Mouse (Mus musculus) telencephalon, adult 2 months (tissue): ENCODE measurements around the gene Cemip2.
A peak's percentile ranks its signal among the peaks of the same experiment; 100 is the strongest.
"Not testable (repeated sequence)": the region's sequence is repeated elsewhere in the genome, so short reads cannot be mapped to it uniquely, and the experiment has no call there.

Experiments used
- DNase-seq: peaks from one replicate; pipeline ENCODE4 v3.0.0-alpha.2; 2011; ENCODE audit warnings: low read depth, low spot score

The Cemip2 gene

DNA sequence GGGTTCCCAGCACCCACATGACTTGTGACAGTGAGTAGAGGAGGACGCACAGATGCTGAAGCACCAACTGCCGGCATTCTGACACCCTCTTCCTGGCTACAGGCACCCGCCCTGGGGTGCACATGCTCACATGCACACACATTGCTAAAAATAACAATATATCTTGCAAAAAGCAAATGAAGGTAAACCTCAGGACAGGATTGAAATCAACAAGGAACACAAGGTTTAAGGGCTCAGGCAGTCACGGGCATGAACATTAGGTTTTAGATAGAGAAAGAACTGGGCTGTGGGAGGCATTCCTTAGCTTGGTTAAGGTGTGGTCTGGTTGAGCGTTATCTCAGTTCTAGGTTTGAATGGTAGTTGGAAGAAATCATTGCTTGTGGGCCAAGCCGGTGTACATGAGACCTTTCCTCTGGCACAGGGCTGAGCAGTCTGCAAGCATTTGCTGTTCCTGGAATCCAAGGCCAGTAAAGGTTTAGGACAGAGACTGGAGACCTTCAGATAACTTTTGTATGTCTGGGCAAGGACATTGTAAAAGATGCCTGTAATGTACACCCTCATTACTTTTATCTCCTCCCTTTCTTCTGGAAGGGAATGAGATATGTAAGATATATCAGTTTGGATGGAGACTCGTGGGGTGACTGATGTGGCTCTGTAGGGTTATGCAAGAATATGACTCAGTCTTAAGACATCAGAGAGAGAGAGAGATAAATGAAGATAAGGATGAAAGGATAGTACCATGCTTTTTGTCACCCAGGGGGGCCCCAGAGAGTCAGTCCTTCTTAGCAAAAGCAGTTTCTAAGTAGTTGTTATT is 87.3 kb downstream of the Cemip2 start:
- DNase-seq, result no peak

DNA sequence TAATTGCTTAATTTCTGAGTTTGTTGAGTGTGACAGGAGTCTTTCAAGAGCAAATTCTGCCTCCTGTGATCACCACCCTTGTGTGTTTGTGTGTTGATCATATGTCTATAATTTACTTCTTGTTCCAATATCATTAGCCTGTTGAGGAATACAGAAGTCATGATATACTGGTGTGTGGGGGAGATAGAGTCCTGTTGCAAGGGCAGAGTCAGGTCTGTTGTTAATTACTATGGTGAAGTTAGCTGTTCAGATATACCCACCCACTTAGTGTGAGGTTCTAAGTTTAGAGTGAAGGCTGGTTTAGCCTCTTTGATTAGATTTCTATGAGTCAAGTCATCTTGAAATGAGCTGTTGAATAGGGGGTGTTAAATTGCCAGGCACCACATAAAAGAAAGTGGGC is 88.0 kb downstream of the Cemip2 start:
- DNase-seq, result no peak

DNA sequence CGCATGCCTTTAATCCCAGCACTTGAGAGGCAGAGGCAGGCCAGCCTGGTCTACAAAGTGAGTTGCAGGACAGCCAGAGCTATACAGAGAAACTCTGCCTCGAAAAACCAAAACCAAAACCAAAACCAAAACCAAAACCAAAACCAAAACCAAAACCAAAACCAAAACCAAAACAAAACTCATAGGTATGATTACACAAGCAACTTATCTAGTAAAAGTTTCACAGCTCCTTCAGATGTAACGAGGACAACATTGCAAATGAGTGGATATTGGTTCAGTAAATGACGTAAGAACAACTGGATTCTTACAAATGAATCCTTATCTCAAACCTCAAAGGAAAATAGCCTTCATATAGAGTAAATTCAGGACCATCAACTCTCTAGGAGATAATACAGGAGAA is 88.6 kb downstream of the Cemip2 start:
- not testable (repeated sequence) for DNase-seq

DNA sequence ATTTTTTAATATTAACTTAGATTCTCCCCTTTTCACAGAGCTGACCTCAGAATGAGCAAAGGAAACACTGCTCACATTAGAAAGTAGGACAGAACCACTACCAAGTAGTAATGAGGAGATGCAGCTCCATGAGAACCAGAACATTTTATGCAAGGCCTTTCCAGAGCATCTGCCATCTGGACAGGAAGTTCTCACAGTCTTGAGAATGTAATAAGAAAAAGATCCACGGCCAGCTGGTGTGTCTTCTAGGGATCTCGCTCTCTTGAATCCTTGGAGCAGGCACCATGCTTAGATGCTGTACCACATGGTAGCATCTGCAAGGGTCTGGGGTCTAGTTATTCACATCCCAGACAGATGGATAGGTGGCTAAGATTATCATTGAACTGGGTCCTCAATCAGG is 90.3 kb downstream of the Cemip2 start:
- peak; percentile 29 for DNase-seq

DNA sequence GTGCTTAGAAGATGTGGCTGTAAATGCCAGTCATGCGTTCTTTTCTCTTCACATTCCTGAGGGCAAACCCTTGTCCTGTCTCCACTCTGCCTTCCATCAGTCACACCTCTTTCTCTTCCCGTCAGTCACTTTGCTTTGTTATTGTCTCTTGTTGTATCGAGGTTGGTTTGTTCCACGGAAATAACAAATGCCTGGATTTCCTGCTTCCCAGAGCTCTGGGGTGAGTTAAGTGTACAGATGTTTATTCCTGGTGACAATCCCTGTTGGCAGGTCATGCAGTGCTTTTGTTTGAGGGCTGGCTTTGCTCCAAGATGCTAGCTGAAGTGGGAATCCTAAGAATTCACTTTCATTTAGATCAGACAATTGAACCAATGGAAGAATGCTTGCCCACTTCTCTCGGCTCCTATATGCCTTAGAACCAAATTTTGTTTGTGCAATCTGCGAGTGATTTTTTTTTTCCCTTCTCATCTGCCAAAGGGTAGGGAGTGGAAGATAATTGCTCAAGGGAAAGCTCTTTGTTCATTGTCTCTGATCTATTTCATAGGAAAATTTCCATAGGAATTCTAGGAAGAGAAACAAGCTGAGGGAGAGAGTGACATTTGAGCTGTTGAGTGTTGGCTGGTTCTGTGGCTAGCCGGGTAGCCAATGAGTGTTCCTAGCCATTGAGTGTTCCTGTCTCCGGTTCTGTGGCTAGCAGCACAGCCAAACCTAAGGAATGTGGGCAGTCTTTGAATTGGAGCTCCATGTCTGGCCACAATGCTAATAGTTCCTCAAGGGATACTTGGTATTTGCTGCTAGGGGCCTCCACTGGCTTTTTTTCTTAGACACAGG is 104.2 kb downstream of the Cemip2 start:
- DNase-seq, result no peak

DNA sequence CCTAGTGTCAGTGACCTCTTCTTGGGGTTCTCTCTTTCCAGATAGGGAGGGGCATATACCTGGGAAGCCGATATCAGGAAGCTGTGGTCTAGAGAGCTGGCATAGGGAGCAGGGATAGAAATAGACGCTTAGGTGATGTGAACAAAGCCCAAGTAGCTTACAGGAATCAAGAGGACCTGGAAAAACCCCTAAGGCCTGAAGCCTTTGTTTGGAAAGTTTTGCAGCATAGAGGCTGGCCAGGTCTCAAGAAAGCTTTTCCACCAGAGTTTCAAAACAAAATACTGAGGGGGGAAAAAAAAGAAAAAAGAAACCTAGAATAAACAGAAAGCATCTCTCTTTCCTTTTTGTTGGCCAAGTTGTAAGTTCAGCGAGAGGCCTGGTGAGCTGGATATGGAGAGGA is 104.9 kb downstream of the Cemip2 start:
- DNase-seq, result no peak

DNA sequence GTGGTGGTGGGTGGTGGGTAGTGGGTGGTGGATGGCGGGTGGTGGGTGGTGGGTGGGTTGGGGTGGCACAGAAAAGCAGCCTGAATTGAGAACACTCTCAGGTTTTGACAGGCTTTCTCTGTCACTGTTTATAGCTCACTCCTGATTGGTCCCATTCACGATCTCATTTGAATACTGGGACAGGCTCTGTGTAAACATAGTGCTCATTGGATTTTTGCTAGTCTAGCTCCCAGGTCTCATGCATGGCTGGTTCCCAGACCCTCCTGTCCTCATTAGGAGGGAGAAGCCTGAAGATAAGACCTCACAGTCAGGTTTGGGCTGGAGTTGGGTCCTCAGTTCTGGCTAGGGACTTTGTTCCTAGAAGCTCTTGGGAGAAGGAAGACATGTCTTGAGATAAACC is 105.8 kb downstream of the Cemip2 start:
- no peak for DNase-seq

DNA sequence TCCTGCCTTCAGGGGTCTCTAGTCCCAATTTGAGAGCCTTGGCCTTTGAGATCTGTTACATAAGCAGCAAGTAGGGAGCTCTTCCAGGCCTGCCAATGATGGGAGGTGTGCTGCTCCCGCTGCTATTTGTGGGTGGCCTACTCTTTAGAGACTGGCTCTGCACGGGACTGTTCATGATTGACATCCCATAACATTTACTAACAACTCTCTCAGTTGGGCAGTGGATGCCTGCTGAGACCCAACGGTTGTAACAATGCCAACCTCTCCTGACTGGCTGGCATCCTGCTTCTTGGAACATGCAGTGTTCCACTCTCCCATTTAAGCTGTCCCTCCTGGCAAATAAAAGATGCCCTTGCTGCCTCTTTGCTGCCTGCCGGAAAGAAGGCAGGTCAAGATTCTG is 106.2 kb downstream of the Cemip2 start:
- DNase-seq, result no peak

DNA sequence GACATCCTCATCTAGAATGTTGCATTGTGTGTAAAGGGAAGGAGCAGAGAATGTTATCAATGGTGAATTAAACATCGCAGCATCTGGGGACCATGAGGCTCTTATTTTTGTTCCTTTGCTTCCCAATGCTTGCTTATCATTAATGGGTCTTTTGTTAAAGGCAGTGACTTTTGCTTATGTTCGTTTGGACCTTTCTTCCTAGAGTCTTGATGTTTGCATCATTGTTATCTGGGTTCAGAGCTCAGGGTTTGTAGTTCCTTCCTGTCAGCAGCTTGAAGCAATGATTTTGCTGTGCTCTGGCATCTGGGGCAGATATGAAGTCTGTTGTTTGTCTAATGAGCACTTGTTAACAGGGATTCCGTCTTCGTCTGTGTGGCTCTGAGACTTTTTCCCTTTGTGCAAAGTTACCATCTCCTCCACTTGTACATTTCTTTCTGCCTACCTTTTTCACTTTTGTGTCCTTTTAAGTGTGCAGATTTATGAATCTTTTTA is 108.1 kb downstream of the Cemip2 start:
- no peak for DNase-seq

DNA sequence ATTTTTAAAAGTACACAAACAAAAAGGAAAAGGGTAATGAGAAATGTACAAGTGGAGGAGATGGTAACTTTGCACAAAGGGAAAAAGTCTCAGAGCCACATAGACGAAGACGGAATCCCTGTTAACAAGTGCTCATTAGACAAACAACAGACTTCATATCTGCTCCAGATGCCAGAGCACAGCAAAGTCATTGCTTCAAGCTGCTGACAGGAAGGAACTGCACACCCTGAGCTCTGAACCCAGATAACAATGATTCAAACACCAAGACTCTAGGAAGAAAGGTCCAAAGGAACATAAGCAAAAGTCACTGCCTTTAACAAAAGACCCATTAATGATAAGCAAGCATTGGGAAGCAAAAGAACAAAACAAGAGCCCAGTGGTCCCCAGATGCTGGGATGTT is 112.6 kb downstream of the Cemip2 start:
- DNase-seq, result no peak

DNA sequence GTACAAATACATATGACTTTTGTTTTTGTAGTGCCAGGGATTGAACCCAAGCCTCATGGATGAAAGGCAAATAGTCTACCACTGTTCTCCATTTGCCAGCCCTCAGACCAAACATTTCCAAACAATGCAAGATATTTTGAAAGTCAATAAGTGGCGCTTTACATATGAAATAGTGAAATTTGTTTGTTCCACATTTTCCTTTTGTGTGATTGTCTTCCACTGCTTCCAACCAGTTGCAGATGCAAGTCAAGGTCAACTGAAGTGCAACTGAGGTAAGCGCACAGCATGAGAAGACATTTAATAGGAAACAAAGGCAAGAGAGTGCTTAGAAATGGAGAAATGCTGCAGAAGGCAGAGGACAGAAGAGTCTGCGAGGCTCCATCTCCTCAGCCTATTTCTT is 116.7 kb downstream of the Cemip2 start:
- DNase-seq, result no peak

DNA sequence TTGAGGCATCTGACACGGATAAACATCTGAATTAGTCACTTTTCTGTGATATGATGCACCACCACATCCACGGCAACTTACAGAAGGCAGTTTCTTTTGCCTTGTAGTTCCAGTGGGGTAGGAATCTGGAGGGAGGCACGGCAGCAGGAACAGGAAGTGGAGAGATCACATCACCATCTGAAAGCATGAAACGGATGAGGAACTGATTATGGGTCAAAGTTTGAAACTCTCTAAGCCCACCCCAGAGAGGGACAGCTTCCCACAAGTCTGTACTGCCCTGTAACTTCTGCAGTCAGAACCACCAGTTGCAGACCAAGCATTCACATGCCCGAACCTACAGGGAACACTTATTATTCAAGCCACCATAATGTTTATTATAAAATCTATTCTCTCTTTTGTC is 117.4 kb downstream of the Cemip2 start:
- no peak for DNase-seq

DNA sequence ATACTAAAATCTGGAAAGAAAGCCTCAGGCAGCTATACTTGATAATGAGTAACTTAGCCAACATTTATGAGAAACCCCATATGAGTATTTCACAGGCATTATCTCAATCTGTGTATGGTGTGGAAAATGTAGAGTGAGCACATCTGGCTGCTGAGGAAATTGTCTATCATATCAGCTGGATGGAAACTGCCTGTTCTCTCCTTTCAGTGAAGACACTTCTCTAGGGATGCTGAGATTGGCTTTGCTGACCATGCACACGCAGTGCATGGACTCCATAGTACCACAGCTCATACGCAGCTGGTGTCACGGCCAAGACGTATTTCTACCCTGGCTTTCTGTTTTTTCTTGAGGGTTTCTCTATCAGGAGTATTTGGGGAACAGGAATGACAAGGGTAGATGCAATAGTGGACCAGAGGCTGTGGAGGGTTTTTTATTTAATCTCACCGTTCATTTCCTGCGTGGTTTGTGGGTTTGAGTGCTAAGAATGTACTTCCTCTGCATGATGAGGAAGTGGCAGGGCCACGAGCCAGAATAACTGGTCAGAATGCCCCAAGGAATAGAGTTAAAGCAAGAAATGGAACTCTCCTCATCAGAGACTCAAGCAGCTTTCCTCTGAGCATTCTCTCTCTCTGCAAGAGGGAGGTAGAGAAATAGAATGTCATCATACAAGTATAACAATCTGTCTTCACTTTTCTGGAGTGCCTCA is 119.1 kb downstream of the Cemip2 start:
- no peak for DNase-seq

DNA sequence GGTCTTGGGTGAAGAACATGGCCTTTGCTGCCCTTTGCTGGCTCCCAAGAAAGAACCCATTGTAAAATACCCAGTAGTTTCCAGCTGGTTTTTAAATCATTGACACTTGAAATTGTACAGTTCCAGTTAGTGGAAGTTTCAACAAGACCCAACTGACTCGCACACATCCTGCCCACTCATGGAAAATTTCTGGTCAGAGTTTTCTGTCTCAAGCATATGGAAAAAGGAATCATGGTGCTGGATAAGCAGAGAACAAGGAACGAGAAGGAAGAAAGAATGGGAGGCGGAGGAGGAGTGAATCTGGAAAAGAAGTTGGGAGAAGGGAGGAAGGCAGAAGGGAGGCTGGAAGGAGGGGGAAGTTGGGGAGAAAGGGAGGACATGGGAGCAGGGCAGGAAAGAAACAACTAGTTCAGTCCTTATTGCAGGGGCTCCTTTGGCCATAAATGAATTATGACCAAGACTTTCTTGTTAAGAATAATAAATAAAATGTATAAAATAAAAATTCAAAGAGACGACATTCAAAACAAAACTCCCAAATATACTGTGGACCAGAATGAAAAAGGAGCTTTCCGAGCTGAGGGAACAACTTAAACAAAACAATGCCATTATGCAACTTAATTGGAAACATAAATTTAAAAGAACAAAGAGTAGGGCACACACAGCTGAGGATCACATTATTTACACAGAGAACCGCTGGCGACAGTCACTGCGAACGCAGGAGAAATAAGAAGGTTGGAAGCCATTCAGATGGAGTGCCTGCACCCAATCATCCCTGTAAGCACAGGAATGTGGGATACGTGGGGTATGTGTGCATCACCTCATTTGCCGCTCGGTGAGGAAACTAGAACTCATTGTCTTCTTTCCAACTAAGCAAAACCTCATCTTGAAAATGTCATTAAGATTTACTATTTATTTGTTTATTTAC is 120.1 kb downstream of the Cemip2 start:
- no peak for DNase-seq
